Mouse (Mus musculus): ENCODE data around the gene Slc50a1.

Gene Slc50a1

DNA sequence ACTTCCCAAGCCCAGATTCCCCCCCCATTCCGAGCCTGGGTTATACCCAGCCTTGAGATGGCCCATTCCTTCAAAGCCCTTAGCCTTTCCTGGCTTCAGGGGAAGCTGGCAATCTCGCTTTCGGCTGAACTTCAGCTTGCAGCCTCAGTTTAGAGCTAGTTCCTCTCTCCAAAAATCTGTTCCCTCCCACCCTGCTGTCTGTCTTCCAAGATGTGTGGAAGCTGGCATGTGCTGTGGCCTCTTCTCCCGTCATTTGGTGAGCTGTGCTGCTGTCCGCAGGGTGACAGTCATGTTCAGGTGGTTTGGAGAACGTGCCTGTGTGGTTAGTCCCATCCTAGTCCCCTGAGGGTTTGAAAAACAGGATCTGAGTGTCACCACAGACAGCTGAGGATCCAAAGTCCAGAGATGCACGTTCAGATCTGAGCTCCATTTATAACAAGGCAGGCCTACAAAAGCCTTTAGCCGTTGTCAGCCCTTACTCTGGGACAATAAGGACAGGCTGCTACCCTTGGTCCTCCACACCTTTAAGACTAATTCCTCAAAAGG, 25.4 kb upstream of the Slc50a1 start:
- no peak for DNase-seq (ENCODE audit: low read depth in 1 of 2, low spot score in 2 of 2)

DNA sequence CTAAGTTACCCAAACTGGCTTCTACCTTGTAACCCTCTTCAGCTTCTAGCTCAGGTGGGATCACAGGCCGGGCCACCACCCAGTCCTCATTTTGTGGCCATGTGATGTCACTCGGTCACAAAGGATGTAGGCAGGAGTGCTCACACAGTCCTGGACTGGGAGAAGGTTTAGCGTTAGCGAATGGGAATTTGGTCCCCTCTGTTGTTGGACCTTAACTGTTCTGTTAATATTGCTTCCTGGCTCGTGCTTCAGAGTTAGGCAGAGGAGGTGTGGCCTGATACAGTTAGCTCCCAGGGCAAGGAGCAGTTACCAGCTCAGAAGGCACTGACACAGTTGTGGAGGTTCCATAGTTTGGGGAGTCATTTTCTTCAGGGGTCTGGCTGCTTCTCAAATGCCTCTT, 23.8 kb upstream of the Slc50a1 start:
- no peak for DNase-seq (ENCODE audit: low read depth in 1 of 2, low spot score in 2 of 2)

DNA sequence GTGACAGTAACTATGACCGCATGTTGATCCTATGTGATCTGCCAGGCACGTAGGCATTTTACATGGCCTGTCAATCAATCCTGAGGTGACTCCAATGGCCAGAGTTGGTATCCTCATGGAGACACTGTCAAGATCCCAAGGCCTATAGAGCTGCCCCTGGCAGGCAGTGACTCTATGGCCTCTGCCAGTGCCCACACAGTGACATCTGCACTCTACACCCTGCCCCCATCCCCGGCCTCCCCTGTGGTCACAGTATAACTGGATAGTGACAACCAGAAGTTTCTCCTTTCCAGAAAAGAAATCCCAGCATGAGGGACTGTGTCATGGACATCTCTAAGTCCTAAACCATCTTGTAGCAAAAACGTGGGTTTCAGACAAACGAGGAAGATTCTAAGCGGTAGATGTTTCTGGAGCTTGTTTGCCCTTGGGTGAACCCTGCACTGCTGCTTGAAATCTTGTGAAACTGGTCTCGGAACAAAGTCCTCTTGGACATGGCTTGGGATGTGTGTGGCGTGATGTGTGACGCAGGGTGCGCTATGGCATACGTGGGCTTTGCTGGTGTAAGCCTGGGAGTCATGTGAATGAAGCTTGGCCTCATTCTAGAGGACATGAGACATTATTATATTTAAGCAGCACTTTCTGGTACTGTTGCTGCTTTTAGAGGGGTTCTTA, 23.0 kb upstream of the Slc50a1 start:
- DNase-seq (ENCODE audit: low read depth in 1 of 2, low spot score in 2 of 2), result no peak

DNA sequence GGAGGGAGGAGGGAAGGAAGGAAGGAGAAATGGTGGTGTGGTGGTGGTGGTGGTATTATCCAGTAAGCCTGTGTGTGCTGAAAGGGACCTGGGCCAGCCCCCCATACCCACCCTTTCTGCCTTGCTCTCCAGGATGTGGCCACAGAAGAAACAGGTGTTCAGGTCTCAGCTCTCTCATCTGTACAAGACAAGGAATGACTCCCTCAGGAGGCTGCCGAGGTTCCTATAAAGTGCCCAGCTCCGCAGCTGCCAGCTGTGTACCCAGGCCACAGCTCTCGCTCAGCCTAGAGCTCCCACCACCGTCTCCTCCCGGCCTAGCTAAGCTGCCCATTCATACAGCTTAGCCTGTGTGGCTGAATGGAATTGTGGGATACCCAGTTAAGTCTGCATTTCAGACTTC, 21.9 kb upstream of the Slc50a1 start:
- no peak for DNase-seq (ENCODE audit: low read depth in 1 of 2, low spot score in 2 of 2)

DNA sequence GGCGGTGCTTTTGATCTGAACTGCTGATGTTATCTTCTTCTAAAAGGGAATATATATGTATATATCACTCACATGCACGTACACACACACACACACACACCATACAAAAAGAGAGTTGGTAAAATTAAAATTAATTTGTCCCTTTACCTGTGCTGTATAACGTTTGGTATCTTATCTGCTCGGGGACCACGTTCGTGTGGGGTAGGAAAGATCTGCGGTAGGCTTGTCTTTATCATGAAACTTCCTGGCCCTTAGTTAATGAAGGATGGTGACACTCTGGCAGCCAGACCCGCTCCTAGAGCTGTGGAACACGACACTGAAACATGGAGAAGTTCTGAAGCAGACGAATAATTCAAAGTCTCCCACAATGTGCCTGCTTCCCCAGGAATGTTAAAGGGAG, 21.5 kb upstream of the Slc50a1 start:
- no peak for DNase-seq (ENCODE audit: low read depth in 1 of 2, low spot score in 2 of 2)

DNA sequence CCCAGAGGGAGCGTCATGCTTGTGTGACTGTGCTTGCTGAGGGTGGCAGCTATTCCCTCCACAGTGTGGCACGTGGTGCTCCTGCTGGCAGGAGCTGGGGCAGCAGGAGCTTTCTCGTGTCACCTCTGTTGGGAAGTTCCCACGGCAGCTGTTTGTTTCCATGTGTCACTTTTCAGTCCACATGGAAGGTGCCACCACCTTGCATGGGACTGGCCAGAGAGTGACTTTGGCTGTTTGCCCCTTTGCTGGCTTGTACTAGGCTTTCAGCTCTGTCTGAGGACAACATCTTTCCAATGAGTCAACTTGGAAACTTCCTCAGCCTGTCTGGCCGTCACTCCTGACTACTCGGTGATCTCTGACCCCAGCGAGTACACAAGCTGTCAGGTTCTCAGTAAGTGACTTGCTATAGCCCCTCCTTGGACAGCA, 18.1 kb upstream of the Slc50a1 start:
- no peak for DNase-seq (ENCODE audit: low read depth in 1 of 2, low spot score in 2 of 2)

DNA sequence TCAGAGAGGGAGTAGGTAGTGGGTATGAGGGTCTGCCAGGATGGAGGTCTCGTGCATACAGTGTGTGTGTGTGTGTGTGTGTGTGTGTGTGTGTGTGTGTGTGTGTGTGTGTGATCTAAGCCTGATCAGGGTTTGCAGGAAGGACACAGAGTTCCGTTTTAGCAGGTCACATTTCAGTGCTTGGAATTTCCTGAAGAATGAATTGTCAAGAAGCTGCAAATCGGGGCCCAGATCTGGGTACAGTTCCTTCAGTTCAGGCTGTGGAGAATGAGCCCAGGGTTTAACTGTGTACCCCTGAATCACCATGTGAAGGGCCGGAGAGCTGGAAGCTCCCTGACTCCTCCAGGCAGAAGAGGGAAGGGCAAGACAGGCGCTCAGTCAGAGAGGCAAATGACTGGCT, 16.9 kb upstream of the Slc50a1 start:
- DNase-seq (ENCODE audit: low read depth in 1 of 2, low spot score in 2 of 2), result no peak

DNA sequence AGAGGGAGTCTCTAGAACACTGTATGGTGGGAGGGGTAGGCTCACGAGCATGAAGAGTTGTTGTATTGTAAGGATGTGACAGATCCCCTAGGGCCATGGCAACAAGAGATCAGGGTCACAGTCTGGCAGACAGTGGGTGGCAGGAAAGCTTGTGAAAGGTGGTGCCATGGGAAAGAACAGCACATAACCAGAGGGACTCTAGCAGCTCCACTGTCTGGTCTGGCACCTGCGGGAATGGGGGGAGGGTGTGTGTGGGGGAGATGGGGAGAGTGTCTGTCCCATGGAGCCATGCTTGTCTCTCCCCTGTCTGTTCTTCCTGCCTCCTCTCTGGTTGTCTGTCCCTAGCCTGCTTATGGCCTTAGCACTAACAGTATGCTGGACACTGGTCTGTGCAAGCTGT, 15.2 kb upstream of the Slc50a1 start:
- DNase-seq (ENCODE audit: low read depth in 1 of 2, low spot score in 2 of 2), result no peak

DNA sequence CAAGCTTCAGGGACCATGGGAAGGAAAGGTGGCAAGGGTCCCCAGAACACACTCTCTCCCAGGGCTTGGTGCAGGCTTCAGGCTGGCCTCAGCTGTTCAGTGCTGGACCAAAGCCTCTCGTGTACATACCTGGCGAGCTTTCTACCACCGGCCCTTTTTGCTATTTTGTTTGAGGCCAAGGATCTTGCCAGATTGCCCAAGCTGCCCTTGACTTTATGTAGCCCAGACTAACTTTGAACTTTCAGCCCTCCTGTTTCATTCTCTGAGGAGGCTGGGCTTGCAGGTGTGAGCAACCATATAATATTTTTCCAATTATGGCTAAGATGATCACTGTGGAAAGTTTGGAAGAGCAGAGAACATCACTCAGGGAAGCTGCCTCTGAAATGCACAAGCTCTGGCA, 13.9 kb upstream of the Slc50a1 start:
- DNase-seq (ENCODE audit: low read depth in 1 of 2, low spot score in 2 of 2), result no peak

DNA sequence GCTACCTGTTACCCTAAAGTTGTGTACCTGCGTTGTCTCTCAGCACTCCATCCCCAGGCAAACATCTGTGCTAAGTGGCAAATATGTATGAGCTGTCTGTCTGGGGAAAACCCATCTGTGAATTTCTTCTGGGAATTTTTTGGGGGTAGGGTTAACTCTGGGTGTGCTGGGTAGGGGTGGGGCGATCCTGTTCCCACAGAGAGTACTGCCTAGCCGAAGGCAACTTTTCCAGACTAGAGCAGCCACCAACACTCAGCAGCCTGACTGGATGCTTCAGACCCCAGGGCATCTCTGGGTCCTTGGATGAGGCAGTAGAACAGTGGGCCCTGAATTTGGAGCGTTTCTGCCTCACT, 11.9 kb upstream of the Slc50a1 start:
- DNase-seq (ENCODE audit: low read depth in 1 of 2, low spot score in 2 of 2), result no peak

DNA sequence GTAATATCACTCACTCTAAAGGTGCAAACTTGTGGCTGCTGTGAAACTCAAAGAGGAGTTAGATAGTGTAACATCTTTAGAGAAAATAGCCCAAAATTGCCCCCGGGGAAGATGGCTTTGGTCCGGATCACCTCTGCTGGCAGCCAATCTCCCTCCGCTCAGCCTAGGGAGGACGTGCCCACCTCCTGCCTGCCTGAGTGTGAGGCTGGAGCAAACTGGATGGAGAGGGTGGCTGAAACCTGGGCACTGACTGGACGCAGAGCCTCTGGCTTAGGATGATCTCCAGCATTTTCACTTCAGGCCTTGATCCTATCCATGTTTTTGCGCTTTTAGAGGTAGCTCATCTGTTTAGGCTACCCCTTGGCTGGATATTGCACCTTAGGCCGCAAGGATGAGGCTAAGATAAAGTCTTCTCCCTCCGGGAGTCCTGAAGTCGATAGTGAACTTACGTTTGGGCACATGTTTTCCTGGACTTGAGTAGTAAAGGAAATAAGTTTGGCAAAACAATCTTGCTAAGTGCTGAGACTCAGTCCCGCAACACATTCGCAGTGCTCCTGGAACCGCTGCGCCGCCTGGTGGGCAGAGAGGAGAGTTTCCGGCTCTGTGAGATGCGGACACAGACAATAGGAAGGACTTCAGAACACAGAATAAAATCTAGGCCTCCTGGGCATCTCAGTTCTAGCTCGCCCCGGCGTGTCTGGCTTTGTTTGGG, 11.4 kb upstream of the Slc50a1 start:
- DNase-seq (ENCODE audit: low read depth in 1 of 2, low spot score in 2 of 2), result peak; percentile 39 to 66

DNA sequence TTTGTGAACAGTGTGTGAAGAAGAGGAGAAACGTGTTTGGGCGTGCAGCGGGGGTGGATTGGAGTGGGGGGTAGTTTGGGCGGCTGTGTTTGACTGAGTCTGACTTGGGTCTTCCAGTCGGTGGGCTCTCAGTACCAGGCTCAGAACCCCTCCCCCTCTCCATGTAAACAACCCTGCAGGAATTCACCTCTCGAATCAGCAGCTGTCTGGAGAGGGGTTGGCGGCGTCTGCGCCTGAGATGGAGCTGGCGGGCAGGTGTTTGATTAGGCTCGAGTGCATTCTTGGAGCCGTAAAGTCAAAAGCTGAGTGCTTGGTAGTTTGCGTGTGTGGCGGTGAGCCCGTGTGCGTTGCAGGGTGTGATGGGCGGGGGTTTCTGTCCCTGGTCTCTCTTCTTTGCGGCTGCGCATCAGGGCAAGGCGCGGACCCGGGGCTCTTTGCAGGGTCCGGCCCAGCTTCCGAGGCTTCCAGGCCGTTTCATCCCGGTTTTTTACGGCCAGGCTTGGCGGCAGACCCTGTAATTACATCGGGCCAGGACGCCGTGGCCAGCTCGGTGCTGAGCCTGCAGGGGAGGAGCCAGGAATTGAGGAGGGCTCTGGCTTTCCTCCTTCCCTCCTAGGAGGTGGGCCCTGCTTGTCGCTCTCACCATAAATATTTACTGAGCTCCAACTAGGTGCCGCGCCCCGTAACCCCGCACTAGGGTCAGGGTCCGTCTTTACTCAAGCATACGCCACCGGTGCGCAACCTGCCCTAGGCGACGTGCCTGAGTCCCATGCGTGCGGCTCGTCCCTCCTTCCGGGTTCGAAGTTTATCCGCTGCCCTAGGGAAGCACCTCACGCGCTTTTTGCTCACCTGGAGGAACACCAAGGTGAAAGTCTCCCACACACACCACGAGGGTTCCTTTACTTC, 10.5 kb upstream of the Slc50a1 start, which contains the start of gene Efna1:
Efna1 (minus strand) TSS at position 537 of the 906 bp plus-strand sequence.
- no peak for DNase-seq (ENCODE audit: low read depth in 1 of 2, low spot score in 2 of 2)

DNA sequence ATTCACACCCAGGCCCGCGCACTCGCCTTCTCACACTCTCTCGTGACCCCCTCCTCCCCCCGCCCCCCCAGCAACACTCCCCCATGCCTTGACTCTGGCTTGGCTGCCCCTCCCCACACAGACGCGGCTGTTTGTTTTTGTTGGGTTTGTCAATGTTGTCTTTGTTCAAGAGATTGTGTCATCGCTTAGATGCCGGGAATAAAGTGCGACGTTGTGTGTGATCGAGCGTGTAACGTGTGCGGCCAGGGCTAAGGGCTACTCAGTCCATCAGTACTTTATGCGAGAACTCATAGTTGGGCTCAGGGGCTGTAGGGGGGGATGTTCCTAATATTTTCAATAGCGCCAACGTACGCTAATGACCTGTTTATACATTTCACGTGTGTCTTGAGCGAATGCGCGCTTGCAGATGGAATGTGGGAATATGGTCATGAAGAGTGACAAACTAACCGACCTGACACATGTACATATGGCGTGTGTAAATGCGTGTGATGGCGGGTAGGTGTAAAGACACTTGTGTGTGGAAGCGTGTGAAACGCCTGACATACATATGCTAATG, 9.8 kb upstream of the Slc50a1 start:
- DNase-seq (ENCODE audit: low read depth in 1 of 2, low spot score in 2 of 2), result no peak

DNA sequence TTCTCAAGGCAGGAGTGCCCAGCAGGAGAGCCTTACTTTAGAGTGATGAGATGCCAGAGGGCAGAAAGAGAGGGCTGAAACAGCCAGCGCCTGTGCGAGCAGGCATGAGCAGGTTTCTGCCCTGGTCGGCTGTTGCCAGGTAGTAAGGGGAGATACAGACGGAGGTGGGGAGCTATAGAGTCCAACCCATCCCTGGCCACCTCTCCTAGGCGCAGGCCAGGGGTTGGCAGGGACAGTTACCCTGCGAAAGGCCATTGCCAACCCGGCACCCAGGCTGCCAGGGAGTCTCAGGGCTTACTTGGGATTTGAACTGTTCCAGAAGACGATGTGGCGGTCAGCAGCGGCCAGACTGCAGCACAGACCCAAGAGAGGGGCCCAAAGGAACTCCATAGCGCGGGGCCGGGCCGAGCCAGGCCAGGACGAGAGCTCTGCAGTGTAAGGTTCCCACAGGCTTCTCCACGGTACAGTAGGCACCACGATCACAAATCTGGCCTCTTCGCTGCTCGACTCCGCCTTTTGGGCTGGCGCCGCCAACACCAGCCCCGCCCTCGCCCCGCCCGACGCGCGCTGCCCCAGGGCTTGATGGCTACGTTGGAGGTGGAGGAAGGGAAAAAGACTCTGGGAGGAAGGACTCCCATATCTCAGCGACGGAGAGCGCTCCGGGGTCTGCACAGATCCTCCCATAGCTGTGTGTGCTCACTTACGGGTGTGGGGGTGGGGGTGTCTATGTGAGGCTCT, 9.0 kb upstream of the Slc50a1 start:
- peak; percentile 21 to 30 for DNase-seq (ENCODE audit: low read depth in 1 of 2, low spot score in 2 of 2)

DNA sequence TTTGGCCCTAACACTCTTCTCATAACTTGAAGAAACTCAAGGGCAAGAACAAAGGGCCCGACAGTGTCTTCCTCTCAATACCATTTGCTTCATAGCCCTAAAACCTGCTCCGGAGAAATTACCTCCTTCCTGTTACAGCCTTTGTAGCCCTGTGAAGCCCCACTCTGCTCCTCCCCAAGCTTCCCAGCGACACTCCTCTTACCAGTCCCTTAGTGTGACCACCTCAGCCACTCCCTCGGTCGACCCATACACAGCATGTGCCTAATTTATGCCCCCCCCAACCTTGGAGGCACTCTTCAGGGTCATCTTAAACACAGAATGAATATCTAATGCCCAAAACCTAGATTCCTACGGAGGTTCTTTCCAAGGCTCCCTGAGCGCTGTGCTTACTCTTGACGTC, 8.3 kb upstream of the Slc50a1 start:
- DNase-seq (ENCODE audit: low read depth in 1 of 2, low spot score in 2 of 2), result no peak

DNA sequence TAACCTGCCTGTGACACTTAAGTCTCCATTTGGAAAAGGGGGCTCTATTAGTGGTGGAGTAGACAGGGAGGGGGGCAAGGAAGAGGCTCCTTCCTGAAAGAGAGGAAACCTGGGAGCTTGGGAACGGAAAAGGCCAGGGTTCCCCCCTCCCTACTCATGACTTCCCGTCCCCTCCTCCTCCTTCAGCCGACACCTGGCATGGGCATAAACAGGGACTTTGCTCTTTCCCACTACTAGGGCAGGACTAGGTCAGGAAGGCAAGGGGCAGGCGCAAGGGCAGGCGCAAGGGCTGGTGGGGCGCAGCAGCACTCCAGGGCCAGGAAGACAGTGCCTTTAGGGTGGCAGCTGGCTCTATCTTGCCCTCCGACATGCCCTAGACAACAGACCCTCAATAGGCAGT, 7.7 kb upstream of the Slc50a1 start:
- no peak for DNase-seq (ENCODE audit: low read depth in 1 of 2, low spot score in 2 of 2)

DNA sequence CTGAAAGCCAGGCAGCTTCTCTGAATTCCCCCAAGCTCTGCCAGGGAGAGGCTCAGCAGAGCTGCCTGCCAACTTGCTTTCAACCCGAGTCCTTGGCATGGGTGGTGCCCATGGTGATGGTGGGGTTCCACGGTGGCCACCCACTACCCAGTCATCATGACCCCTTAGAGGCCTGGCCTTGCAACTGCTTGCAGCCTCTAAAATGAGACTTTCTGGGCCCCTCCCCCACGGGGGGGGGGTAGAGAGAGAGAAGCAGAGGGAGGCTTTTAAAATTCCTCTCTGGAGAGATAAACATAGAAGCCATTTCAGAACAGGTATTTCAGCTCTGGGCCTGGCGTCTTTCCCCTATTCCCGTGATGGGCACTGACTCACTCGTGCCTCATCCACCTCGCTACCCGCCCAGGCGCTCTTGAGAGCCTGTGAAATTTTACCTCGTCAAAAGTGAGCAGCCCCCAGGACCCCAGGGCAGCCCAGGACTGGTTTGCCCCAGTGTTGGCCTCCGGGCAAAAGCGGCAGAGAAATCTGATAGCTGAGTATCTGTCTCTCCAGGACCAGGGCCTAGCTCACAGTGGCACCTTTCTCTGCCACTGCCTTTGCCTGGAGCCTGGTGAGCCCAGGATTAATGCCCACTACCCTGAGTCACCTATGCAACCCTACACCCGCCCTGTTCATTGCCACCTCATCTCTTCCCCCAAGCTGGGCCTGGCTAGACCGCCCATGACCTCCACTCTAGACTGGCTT, 7.1 kb upstream of the Slc50a1 start:
- DNase-seq (ENCODE audit: low read depth in 1 of 2, low spot score in 2 of 2), result no peak

DNA sequence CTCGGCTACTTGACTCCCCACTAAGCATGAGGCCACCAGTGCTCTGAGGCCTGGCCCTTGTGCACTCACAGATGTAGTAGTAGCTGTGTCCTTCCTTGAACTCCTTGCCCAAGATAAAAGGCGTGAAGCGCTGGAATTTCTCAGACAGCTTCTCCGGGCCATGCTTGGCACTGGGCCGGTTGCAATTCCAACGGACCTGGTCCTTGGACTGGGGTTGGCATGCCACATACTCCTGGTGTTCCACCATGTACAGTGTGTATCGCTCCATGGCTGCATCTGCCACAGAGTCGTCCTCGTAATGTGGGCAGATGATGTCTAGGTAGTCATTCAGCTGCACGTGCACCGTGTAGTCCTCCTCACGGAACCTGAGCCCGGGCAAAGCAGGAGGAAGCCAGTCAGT, 5.7 kb upstream of the Slc50a1 start:
- DNase-seq (ENCODE audit: low read depth in 1 of 2, low spot score in 2 of 2), result no peak

DNA sequence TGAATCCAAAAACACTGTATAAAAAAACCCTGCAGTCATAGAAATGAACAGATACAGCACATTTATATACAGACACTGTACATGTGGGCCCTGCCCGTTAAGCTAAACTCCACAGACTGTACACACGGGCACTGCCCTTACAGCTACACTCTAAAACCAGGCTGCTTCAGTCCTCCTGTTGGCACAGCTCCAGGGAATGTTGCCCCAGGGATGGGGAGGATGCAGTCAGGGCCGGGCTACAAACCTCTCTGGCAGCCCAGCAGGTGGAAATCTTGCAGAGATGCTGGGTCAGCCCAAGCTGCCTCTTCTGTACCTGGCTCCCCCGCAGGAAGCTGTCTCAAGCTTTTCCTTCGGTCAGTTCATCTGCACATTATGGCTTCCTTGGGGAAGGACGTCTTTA, 1.4 kb upstream of the Slc50a1 start:
- no peak for DNase-seq (ENCODE audit: low read depth in 1 of 2, low spot score in 2 of 2)

DNA sequence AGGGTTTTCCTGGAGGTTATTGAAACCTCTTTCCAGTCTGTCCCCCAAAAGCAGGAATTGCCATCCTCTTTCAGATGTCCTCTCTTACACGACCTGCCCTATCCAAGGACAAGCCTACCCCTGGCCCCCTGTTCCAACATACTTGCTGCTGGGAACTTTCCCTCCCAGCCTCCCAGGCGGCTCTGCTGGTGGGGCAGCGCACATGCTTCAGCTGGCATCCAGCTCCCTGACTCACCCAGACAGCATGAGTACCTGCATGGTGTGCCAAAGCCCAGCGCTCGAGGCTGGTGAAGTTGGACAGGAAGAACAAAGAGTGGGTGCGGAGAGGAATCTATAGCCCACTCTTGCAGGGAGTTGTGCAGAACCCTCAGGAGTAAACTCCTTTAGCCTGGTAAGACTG, 521 bp upstream of the Slc50a1 start:
- DNase-seq (ENCODE audit: low read depth in 1 of 2, low spot score in 2 of 2), result no peak

Data from monocyte, adult 2 months (primary cell).